Mouse (Mus musculus): Measurements from ENCODE around the gene Stum.

DNA sequence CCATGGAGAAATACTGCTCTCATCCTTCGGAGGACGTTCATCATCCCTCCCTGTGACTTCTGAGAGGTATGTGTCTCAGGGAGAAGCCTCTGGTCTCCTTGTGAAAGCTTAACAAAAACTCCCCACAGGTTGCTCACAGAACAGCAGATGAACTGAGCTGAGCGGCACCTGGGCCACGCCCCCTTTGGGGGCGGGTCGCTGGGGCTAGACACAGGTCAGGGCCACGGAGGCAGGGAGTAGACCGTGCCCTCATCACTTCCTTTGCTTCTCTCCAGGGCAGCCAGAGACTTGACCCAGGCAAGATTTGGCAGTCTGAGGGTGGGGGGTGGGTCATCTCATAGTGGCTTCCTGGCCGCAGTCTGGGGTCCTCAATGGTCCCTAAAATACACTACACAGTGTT lies 48.4 kb downstream of the Stum start:
- TF ChIP-seq CTCF (conservative IDR thresholded peaks at IDR 0.05 in 1 of 2, IDR thresholded peaks at IDR 0.05 in 1 of 2; ENCODE audit: low read depth in 2 of 2, low read length in 2 of 2) (no peak), RAD21 (IDR thresholded peaks at IDR 0.05; ENCODE audit: low read depth, low read length) (no peak), BHLHE40 (IDR thresholded peaks at IDR 0.05; ENCODE audit: low read depth, low read length) (no peak), TCF12 (IDR thresholded peaks at IDR 0.05; ENCODE audit: low read depth, low read length) (no peak), ELF1 (IDR thresholded peaks at IDR 0.05; ENCODE audit: low read depth, low read length) (no peak)

Measured in CH12.LX (cell line).